Mouse (Mus musculus) cerebellum, adult 9-10 months (tissue): ENCODE data around the gene Ssxb2.
"Not testable (repeated sequence)": the region's sequence is repeated elsewhere in the genome, so short reads cannot be mapped to it uniquely, and the experiment has no call there.

Experiments
- DNase-seq: peaks from one replicate; pipeline ENCODE4 v3.0.0; 2022

Ssxb2 gene

DNA sequence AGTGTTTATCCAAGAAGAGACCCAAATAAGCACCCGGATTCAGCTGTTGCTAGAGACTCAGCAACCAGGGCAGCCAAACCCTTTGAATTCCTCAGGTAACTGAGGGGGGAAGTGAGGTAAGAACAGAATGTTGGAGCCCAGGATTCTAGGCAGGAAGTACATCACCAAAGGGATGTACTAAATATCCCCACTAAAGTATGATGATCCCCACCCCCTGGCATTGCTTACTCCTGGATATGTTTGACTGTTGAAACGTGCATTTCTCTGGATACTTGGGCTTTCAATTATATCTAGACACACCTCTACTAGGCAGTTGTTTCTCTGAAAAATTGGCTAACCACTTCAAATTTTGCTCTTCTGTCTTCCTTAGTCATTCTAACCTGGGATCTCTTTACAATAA lies at the start of gene Ssxb2:
Ssxb2 (minus strand) TSS at position 101 of the 400 bp plus-strand sequence.
- DNase-seq: not testable (repeated sequence)

- DNase-seq: not testable (repeated sequence)
Measured at GRCm38 (mm10) chrX:8413005-8413404, 48.5 kb downstream of the Ssxb2 start, which contains the start of gene Ssxb1. Gene Ssxb1 (plus strand): TSS chrX:8413305.
